Mouse (Mus musculus) CH12.LX (cell line): ENCODE results near the gene Cux1. TPM values are rescaled to one million over a fixed set of nuclear protein-coding genes. Genes with fewer than 3 reads are reported as not detected.

Experiments
- DNase-seq: peaks from one replicate; pipeline ENCODE4 v3.0.0-alpha.2; 2013; ENCODE audit errors: extremely low read depth
- H3K27ac ChIP-seq: 2 replicates; pipeline ENCODE4 v1.5.1; 2012; ENCODE audit warnings: low read depth, mild to moderate bottlenecking, control low read depth, moderate library complexity; ENCODE audit not compliant: insufficient read depth
- H3K27me3 ChIP-seq: replicated peaks from 2 replicates; pipeline ENCODE3; 2012; ENCODE audit warnings: inconsistent platforms
- H3K36me3 ChIP-seq, 2 experiments: replicated peaks in 1 of 2; 2 replicates each; pipeline versions ENCODE3 to v1.6.1; 2012; ENCODE audit warnings: inconsistent platforms in 1 of 2, low read length in 1 of 2, mild to moderate bottlenecking in 1 of 2, mixed read lengths in 1 of 2, moderate library complexity in 1 of 2; ENCODE audit not compliant: control insufficient read depth in 1 of 2, insufficient read depth in 1 of 2
- H3K4me1 ChIP-seq, 2 experiments: 2 replicates each; pipeline ENCODE4 v1.6.1; 2012; ENCODE audit warnings: inconsistent platforms in 1 of 2, moderate library complexity in 1 of 2; ENCODE audit not compliant: insufficient read depth in 2 of 2, control insufficient read depth in 1 of 2
- H3K4me2 ChIP-seq: 2 replicates; pipeline ENCODE4 v1.6.1; 2012; ENCODE audit warnings: low read depth, mild to moderate bottlenecking, control low read depth; ENCODE audit not compliant: poor library complexity, insufficient read depth, severe bottlenecking
- H3K4me3 ChIP-seq, 3 experiments: fragments of 150-350 bp in 1 of 3; sonication (generic) in 1 of 3; replicated peaks in 1 of 3; 2 replicates each; pipeline versions ENCODE3 to v1.5.1; 2011 to 2012; ENCODE audit warnings: low read depth in 2 of 3, low read length in 2 of 3, mild to moderate bottlenecking in 2 of 3, moderate library complexity in 2 of 3, control low read depth in 1 of 3, improper control_type of control experiment in 1 of 3, inconsistent platforms in 1 of 3, mixed read lengths in 1 of 3; ENCODE audit not compliant: poor library complexity in 1 of 3
- H3K79me2 ChIP-seq: replicated peaks from 2 replicates; pipeline ENCODE4 v1.6.1; 2012; ENCODE audit warnings: mild to moderate bottlenecking, moderate library complexity; ENCODE audit not compliant: control insufficient read depth, poor library complexity, insufficient read depth, severe bottlenecking; ENCODE audit errors: extremely low read depth
- H3K9ac ChIP-seq: 2 replicates; pipeline ENCODE4 v1.6.1; 2012; ENCODE audit warnings: low read depth, mild to moderate bottlenecking, control low read depth, moderate library complexity; ENCODE audit not compliant: insufficient read depth
- H3K9me3 ChIP-seq: replicated peaks from 2 replicates; pipeline ENCODE3; 2012; ENCODE audit warnings: low read length, inconsistent platforms, mixed read lengths
- CHD1 ChIP-seq: IDR thresholded peaks from 2 replicates; pipeline ENCODE4 v1.6.1; 2012; ENCODE audit warnings: low read depth, low read length, improper control_type of control experiment, inconsistent platforms
- CTCF ChIP-seq, 2 experiments: IDR thresholded peaks in 1 of 2; conservative IDR thresholded peaks in 1 of 2; 2 replicates each; pipeline ENCODE4 v1.5.1; 2011 to 2012; ENCODE audit warnings: low read depth in 2 of 2, low read length in 2 of 2, improper control_type of control experiment in 1 of 2, inconsistent platforms in 1 of 2, mild to moderate bottlenecking in 1 of 2, moderate library complexity in 1 of 2
- ETS1 ChIP-seq: conservative IDR thresholded peaks from 2 replicates; pipeline ENCODE4 v1.6.1; 2012; ENCODE audit warnings: low read depth, mild to moderate bottlenecking, inconsistent platforms, low read length, improper control_type of control experiment, moderate library complexity
- JUN ChIP-seq: IDR thresholded peaks from 2 replicates; pipeline ENCODE4 v1.6.1; 2011; ENCODE audit warnings: low read depth, mild to moderate bottlenecking, low read length, improper control_type of control experiment, moderate library complexity; ENCODE audit not compliant: insufficient read depth
- MAX ChIP-seq: IDR thresholded peaks from 2 replicates; pipeline ENCODE4 v1.6.1; 2011; ENCODE audit warnings: low read length, improper control_type of control experiment
- MEF2A ChIP-seq: IDR thresholded peaks from 2 replicates; pipeline ENCODE4 v1.6.1; 2014; ENCODE audit warnings: low read depth, mild to moderate bottlenecking, inconsistent platforms, low read length, improper control_type of control experiment, borderline replicate concordance
- MXI1 ChIP-seq: IDR thresholded peaks from 2 replicates; pipeline ENCODE4 v1.6.1; 2011; ENCODE audit warnings: mild to moderate bottlenecking, low read depth, low read length, improper control_type of control experiment
- NELFE ChIP-seq: IDR thresholded peaks from 2 replicates; pipeline ENCODE4 v1.6.1; 2011; ENCODE audit warnings: low read depth, low read length, improper control_type of control experiment
- PAX5 ChIP-seq: IDR thresholded peaks from 2 replicates; pipeline ENCODE4 v1.6.1; 2012; ENCODE audit warnings: low read length, inconsistent platforms, mixed read lengths
- POLR2A ChIP-seq: IDR thresholded peaks from 2 replicates; pipeline ENCODE4 v1.6.1; 2011; ENCODE audit warnings: low read depth, mild to moderate bottlenecking, improper control_type of control experiment, low read length
- RAD21 ChIP-seq: IDR thresholded peaks from 2 replicates; pipeline ENCODE4 v1.6.1; 2011; ENCODE audit warnings: low read depth, mild to moderate bottlenecking, low read length, improper control_type of control experiment, moderate library complexity
- SIN3A ChIP-seq: IDR thresholded peaks from 2 replicates; pipeline ENCODE4 v1.6.1; 2012; ENCODE audit warnings: low read length, improper control_type of control experiment, inconsistent platforms
- TCF12 ChIP-seq: IDR thresholded peaks from 2 replicates; pipeline ENCODE4 v1.6.1; 2014; ENCODE audit warnings: low read depth, mild to moderate bottlenecking, inconsistent platforms, low read length, improper control_type of control experiment
- UBTF ChIP-seq: IDR thresholded peaks from 2 replicates; pipeline ENCODE4 v1.6.1; 2012; ENCODE audit warnings: low read depth, mild to moderate bottlenecking, inconsistent platforms, low read length, improper control_type of control experiment, moderate library complexity
- ZKSCAN1 ChIP-seq: IDR thresholded peaks from 2 replicates; pipeline ENCODE4 v1.6.1; 2012; ENCODE audit warnings: low read depth, inconsistent platforms, low read length, improper control_type of control experiment, borderline replicate concordance
- dilution Hi-C: fragments of 300-500 bp; cut with MboI; formaldehyde crosslinking; loops from 2 replicates; pipeline ENCODE4 v1.14.3; 2020; ENCODE audit warnings: low sequenced_read_pairs; ENCODE audit not compliant: extremely low pct_unique_long_range_greater_than_20kb, extremely low pct_ligation_motif_present
- in situ Hi-C: fragments of 300-500 bp; cut with MboI; formaldehyde crosslinking; loops from 3 replicates; pipeline ENCODE4 v1.14.3; 2019; ENCODE audit warnings: low sequenced_read_pairs, low pct_ligation_motif_present, low pct_unique_long_range_greater_than_20kb, mixed read lengths
- polyA plus RNA-seq: library from polyadenylated mRNA; unstranded; fragments of >175 nt; gene quantifications from 2 replicates; pipeline ENCODE4 v1.2.1, GENCODE M21; 2012; ENCODE audit warnings: low read depth; ENCODE audit not compliant: insufficient read length
- total RNA-seq, 2 experiments: library from RNA; depleted of rRNA; stranded (reverse); fragments of 300-350 nt in 1 of 2; fragments of >200 nt in 1 of 2; gene quantifications; 2 replicates each; pipeline ENCODE4 v1.2.3; 2012 to 2014

Cux1 gene
- total and polyA plus RNA-seq, 3 experiments, result 12.4 to 21.9 (median 19.6) TPM

- Histone ChIP-seq H3K9me3 (no peaks in the 10 kb centered on the region), H3K9ac (no peak overlapping the region), H3K36me3 (peaks cover 0 to 58% of the 10 kb centered on the region in 2 experiments), H3K4me2 (no peak overlapping the region), H3K4me1 (peaks cover 7 to 37% of the 10 kb centered on the region in 2 experiments; a peak in 3 of 4 replicates), H3K27ac (no peak overlapping the region), H3K4me3 (no peak overlapping the region), H3K27me3 (no peaks in the 10 kb centered on the region), H3K79me2 (no peaks in the 10 kb centered on the region)
- TF ChIP-seq PAX5 (no peak), POLR2A (no peak), JUN (no peak), SIN3A (no peak), NELFE (no peak), MEF2A (no peak), CTCF (conservative IDR thresholded peaks at IDR 0.05 in 1 of 2, IDR thresholded peaks at IDR 0.05 in 1 of 2; ENCODE audit: low read depth in 2 of 2, low read length in 2 of 2) (no peak), TCF12 (no peak), RAD21 (no peak), ETS1 (no peak), UBTF (no peak), CHD1 (no peak)
- DNase-seq, result no peak
- in situ Hi-C loops (no loop called here), dilution Hi-C loops (no loop called here)
Measured at GRCm38 (mm10) chr5:136237607-136238006, 329.7 kb downstream of the Cux1 start.

- DNase-seq, result no peak
- no peaks in the 10 kb centered on the region for H3K9me3 ChIP-seq
- H3K4me3 ChIP-seq, result no peak overlapping the region
- H3K4me1 ChIP-seq, result peaks cover 7 to 31% of the 10 kb centered on the region in 2 experiments; a peak in 3 of 4 replicates
- peaks cover 6 to 64% of the 10 kb centered on the region in 2 experiments for H3K36me3 ChIP-seq
- H3K4me2 ChIP-seq, result no peak overlapping the region
- H3K27me3 ChIP-seq, result no peaks in the 10 kb centered on the region
- H3K27ac ChIP-seq, result no peak overlapping the region
- TF ChIP-seq ZKSCAN1, result no peak
- TF ChIP-seq MXI1, result no peak
- no peak for TF ChIP-seq ETS1
- TF ChIP-seq MAX, result no peak
- dilution Hi-C loops (no loop called here), in situ Hi-C loops (no loop called here)
- no peaks in the 10 kb centered on the region for H3K79me2 ChIP-seq
- H3K9ac ChIP-seq, result no peak overlapping the region
Measured at GRCm38 (mm10) chr5:136236611-136237010, 330.7 kb downstream of the Cux1 start.
